Mouse (Mus musculus) C2C12 (cell line): ENCODE measurements around the gene Slc10a4.

Experiments used
- CEBPB ChIP-seq: IDR thresholded peaks from one replicate; pipeline ENCODE4 v1.6.1; 2011; ENCODE audit warnings: low read depth, mild to moderate bottlenecking, control low read depth, moderate library complexity
- CTCF ChIP-seq: IDR thresholded peaks from one replicate; pipeline ENCODE4 v1.5.1; 2011; ENCODE audit not compliant: control insufficient read depth, insufficient read depth, insufficient read length
- MAX ChIP-seq: IDR thresholded peaks from one replicate; pipeline ENCODE4 v1.6.1; 2011; ENCODE audit warnings: mild to moderate bottlenecking, control low read depth
- MYOD1 ChIP-seq: IDR thresholded peaks from one replicate; pipeline ENCODE4 v1.6.1; 2011; ENCODE audit warnings: low read depth; ENCODE audit not compliant: control insufficient read depth, insufficient read length

DNA sequence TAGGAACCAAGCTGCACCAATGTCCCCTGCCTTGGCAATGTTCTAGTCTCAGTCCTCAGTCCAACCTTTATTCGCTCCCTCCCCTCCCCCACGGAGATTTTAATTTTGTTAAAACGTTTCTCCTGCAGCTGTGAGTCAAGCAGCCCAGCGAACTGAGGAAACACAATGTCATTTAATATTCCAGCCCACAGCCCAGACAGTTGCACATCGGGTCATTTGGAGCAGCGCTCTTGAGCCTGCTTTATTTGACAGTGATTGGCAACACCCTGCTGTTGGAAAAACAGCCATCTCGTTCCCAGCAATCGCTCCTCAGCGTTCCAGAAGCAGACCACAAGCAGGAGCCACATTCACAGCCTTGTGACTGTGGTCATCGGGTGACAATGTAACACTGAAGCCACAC is 11.3 kb upstream of the Slc10a4 start:
- TF ChIP-seq CTCF (no peak), MYOD1 (no peak), CEBPB (no peak), MAX (no peak)
